Mouse (Mus musculus) brain, embryonic 14.5 days (tissue): ENCODE results near the gene Slc22a23.

Experiments used
- CTCF ChIP-seq: fragments of 200-500 bp; IDR thresholded peaks from 2 replicates; pipeline ENCODE4 v1.5.1; 2012; ENCODE audit warnings: inconsistent platforms, mild to moderate bottlenecking, moderate library complexity, borderline replicate concordance; ENCODE audit not compliant: insufficient read depth, insufficient read length; ENCODE audit errors: extremely low read depth
- POLR2A ChIP-seq: fragments of 200-500 bp; IDR thresholded peaks from 2 replicates; pipeline ENCODE4 v1.6.1; 2012; ENCODE audit warnings: mild to moderate bottlenecking, inconsistent platforms, borderline replicate concordance; ENCODE audit not compliant: poor library complexity, insufficient read depth, insufficient read length, severe bottlenecking; ENCODE audit errors: extremely low read depth

- TF ChIP-seq POLR2A: no peak
- TF ChIP-seq CTCF: no peak
These were observed 79.4 kb downstream of the Slc22a23 start for GRCm38 (mm10) chr13:34265576-34265975.
